Mouse (Mus musculus): Measurements from ENCODE around the gene Ndufa13.

GRCm38 (mm10) chr8:69894836-69895332 is 7.5 kb downstream of the Ndufa13 start:
- no peak for TF ChIP-seq POLR2A (IDR thresholded peaks at IDR 0.05; ENCODE audit: borderline replicate concordance, low read depth, low read length)
- no peak for TF ChIP-seq CTCF (IDR thresholded peaks at IDR 0.05; ENCODE audit: low read depth, low read length)
